Mouse (Mus musculus): ENCODE measurements around the gene Hsd17b13. TPM values are rescaled to one million over a fixed set of nuclear protein-coding genes. Genes with fewer than 3 reads are reported as not detected.
"Not testable (repeated sequence)": the region's sequence is repeated elsewhere in the genome, so short reads cannot be mapped to it uniquely, and the experiment has no call there.

Gene Hsd17b13
- 4.8 and 6.2 TPM in 2 replicates for polyA plus RNA-seq (2015; fragmentation: Nextera tagmentation; extraction: Ambion mirVana)

GRCm38 (mm10) chr5:103977297-103977696, at the start of gene Hsd17b13:
Hsd17b13 (minus strand) TSS chr5:103977410.
- Histone ChIP-seq H3K4me3 (replicated peaks) (no peak within 1 kb of the TSS), H3K36me3 (no peaks in the 10 kb centered on the region), H3K9me3 (no peaks in the 10 kb centered on the region), H3K4me2 (no peak within 1 kb of the TSS), H3K27me3 (replicated peaks) (no peaks in the 10 kb centered on the region), H3K27ac (no peak within 1 kb of the TSS), H3K4me1 (0 out of 2 replicates have a peak, but pooled peaks cover 2% of the 10 kb centered on the region), H3K9ac (no peak within 1 kb of the TSS)
- 68% methylated on average over 4 of the region's 4 CpGs for WGBS
- peak; percentile 34; the same call in 1 of the 2 replicates for ATAC-seq (ENCODE audit: insufficient read depth, low FRiP score, low read depth)

- 45% methylated on average over 17 of the region's 17 CpGs for WGBS
Observed at GRCm38 (mm10) chr5:104025245-104025854, 48.1 kb upstream of the Hsd17b13 start.

GRCm38 (mm10) chr5:104024762-104025161, 47.6 kb upstream of the Hsd17b13 start:
- no peaks in the 10 kb centered on the region for H3K27me3 ChIP-seq (replicated peaks)
- ATAC-seq (ENCODE audit: insufficient read depth, low FRiP score, low read depth): no peak
- H3K4me1 ChIP-seq: 0 out of 2 replicates have a peak, but pooled peaks cover 11% of the 10 kb centered on the region
- H3K9ac ChIP-seq: no peak overlapping the region
- no peak overlapping the region for H3K27ac ChIP-seq
- H3K4me2 ChIP-seq: no peak overlapping the region
- WGBS: 68% methylated on average over 11 of the region's 11 CpGs
- H3K9me3 ChIP-seq: no peaks in the 10 kb centered on the region
- no peaks in the 10 kb centered on the region for H3K36me3 ChIP-seq
- H3K4me3 ChIP-seq (replicated peaks): no peak overlapping the region

More at GRCm38 (mm10) chr5:104025245-104025854, 48.1 kb upstream of the Hsd17b13 start:
- Histone ChIP-seq H3K4me2 (no peak overlapping the region; the same call in 1 of the 2 replicates), H3K9me3 (no peaks in the 10 kb centered on the region), H3K4me3 (replicated peaks) (no peak overlapping the region), H3K27ac (no peak overlapping the region), H3K27me3 (replicated peaks) (no peaks in the 10 kb centered on the region), H3K9ac (no peak overlapping the region), H3K36me3 (no peaks in the 10 kb centered on the region), H3K4me1 (0 out of 2 replicates have a peak, but pooled peaks cover 8% of the 10 kb centered on the region)
- no peak for ATAC-seq (ENCODE audit: insufficient read depth, low FRiP score, low read depth)

- 0 out of 2 replicates have a peak, but pooled peaks cover 11% of the 10 kb centered on the region for H3K4me1 ChIP-seq
- not testable (repeated sequence) for H3K27me3 ChIP-seq (replicated peaks); H3K9ac ChIP-seq; H3K27ac ChIP-seq; H3K4me2 ChIP-seq; H3K36me3 ChIP-seq; ATAC-seq (ENCODE audit: insufficient read depth, low FRiP score, low read depth); H3K4me3 ChIP-seq (replicated peaks); H3K9me3 ChIP-seq
- WGBS: 76% methylated on average over 5 of the region's 5 CpGs
Observed at GRCm38 (mm10) chr5:104024193-104024592, 47.0 kb upstream of the Hsd17b13 start.

- H3K36me3 ChIP-seq: no peaks in the 10 kb centered on the region
- WGBS: 55% methylated on average over 8 of the region's 8 CpGs
- no peaks in the 10 kb centered on the region for H3K9me3 ChIP-seq
- no peak overlapping the region for H3K9ac ChIP-seq
- H3K4me3 ChIP-seq (replicated peaks): no peak overlapping the region
- H3K27ac ChIP-seq: no peak overlapping the region; the same call in 1 of the 2 replicates
- 0 out of 2 replicates have a peak overlapping the region, but pooled peaks have one; percentile 5 for H3K4me2 ChIP-seq
- 0 out of 2 replicates have a peak, but pooled peaks cover 11% of the 10 kb centered on the region for H3K4me1 ChIP-seq
- H3K27me3 ChIP-seq (replicated peaks): no peaks in the 10 kb centered on the region
- no peak for ATAC-seq (ENCODE audit: insufficient read depth, low FRiP score, low read depth)
Observed at GRCm38 (mm10) chr5:104023289-104024020, 46.2 kb upstream of the Hsd17b13 start.

GRCm38 (mm10) chr5:104022558-104022957, 45.3 kb upstream of the Hsd17b13 start:
- ATAC-seq (ENCODE audit: insufficient read depth, low FRiP score, low read depth): no peak
- no peaks in the 10 kb centered on the region for H3K27me3 ChIP-seq (replicated peaks)
- H3K4me2 ChIP-seq: peak overlapping the region; percentile 76
- H3K27ac ChIP-seq: peak overlapping the region; percentile 91; the same call in 1 of the 2 replicates
- 0 out of 2 replicates have a peak, but pooled peaks cover 11% of the 10 kb centered on the region for H3K4me1 ChIP-seq
- H3K36me3 ChIP-seq: no peaks in the 10 kb centered on the region
- H3K9ac ChIP-seq: no peak overlapping the region
- H3K9me3 ChIP-seq: no peaks in the 10 kb centered on the region
- WGBS: 41% methylated on average over 5 of the region's 5 CpGs
- peak overlapping the region; percentile 55; the same call in 1 of the 2 replicates for H3K4me3 ChIP-seq (replicated peaks)

GRCm38 (mm10) chr5:104021597-104022378, 44.6 kb upstream of the Hsd17b13 start, which contains the start of gene Hsd17b11:
Hsd17b11 (minus strand) TSS chr5:104021919.
- peak within 1 kb of the TSS; percentile 50 for H3K9ac ChIP-seq
- H3K9me3 ChIP-seq: no peaks in the 10 kb centered on the region
- peak; percentile 95 for ATAC-seq (ENCODE audit: insufficient read depth, low FRiP score, low read depth)
- H3K36me3 ChIP-seq: no peaks in the 10 kb centered on the region
- peak within 1 kb of the TSS; percentile 76 for H3K4me2 ChIP-seq
- peak within 1 kb of the TSS; percentile 91 for H3K27ac ChIP-seq
- 0 out of 2 replicates have a peak, but pooled peaks cover 11% of the 10 kb centered on the region for H3K4me1 ChIP-seq
- under 1% methylated on average over 31 of the region's 31 CpGs for WGBS
- H3K27me3 ChIP-seq (replicated peaks): no peaks in the 10 kb centered on the region
- H3K4me3 ChIP-seq (replicated peaks): peak within 1 kb of the TSS; percentile 55

- H3K36me3 ChIP-seq: no peaks in the 10 kb centered on the region; the same call in 1 of the 2 replicates
- no peak for ATAC-seq (ENCODE audit: insufficient read depth, low FRiP score, low read depth)
- H3K9ac ChIP-seq: no peak overlapping the region
- no peaks in the 10 kb centered on the region for H3K27me3 ChIP-seq (replicated peaks)
- H3K4me3 ChIP-seq (replicated peaks): no peak overlapping the region
- no peak overlapping the region for H3K4me2 ChIP-seq
- H3K4me1 ChIP-seq: no peaks in the 10 kb centered on the region
- peak overlapping the region; percentile 16; the same call in 1 of the 2 replicates for H3K27ac ChIP-seq
- H3K9me3 ChIP-seq: no peaks in the 10 kb centered on the region
Observed at GRCm38 (mm10) chr5:104011419-104011818, 34.2 kb upstream of the Hsd17b13 start.

GRCm38 (mm10) chr5:104010261-104010660, 33.1 kb upstream of the Hsd17b13 start:
- Histone ChIP-seq H3K27ac (no peak overlapping the region), H3K4me2 (no peak overlapping the region), H3K4me3 (replicated peaks) (no peak overlapping the region), H3K9ac (no peak overlapping the region), H3K27me3 (replicated peaks) (no peaks in the 10 kb centered on the region), H3K36me3 (no peaks in the 10 kb centered on the region), H3K4me1 (no peaks in the 10 kb centered on the region), H3K9me3 (no peaks in the 10 kb centered on the region)
- no peak for ATAC-seq (ENCODE audit: insufficient read depth, low FRiP score, low read depth)
- 54% methylated on average over 7 of the region's 7 CpGs for WGBS

- Histone ChIP-seq H3K9ac (no peak overlapping the region), H3K4me2 (no peak overlapping the region), H3K36me3 (no peaks in the 10 kb centered on the region), H3K4me3 (replicated peaks) (no peak overlapping the region), H3K27me3 (replicated peaks) (no peaks in the 10 kb centered on the region), H3K9me3 (no peaks in the 10 kb centered on the region), H3K27ac (no peak overlapping the region), H3K4me1 (no peaks in the 10 kb centered on the region)
- WGBS: 93% methylated on average over 3 of the region's 3 CpGs
- ATAC-seq (ENCODE audit: insufficient read depth, low FRiP score, low read depth): no peak
Observed at GRCm38 (mm10) chr5:104009421-104009820, 32.2 kb upstream of the Hsd17b13 start.

GRCm38 (mm10) chr5:104007801-104008200, 30.6 kb upstream of the Hsd17b13 start:
- no peak overlapping the region for H3K9ac ChIP-seq
- H3K27ac ChIP-seq: no peak overlapping the region
- 80% methylated on average over 5 of the region's 5 CpGs for WGBS
- H3K4me2 ChIP-seq: no peak overlapping the region
- no peaks in the 10 kb centered on the region for H3K4me1 ChIP-seq
- no peaks in the 10 kb centered on the region for H3K36me3 ChIP-seq
- ATAC-seq (ENCODE audit: insufficient read depth, low FRiP score, low read depth): no peak
- H3K9me3 ChIP-seq: no peaks in the 10 kb centered on the region
- H3K4me3 ChIP-seq (replicated peaks): no peak overlapping the region
- H3K27me3 ChIP-seq (replicated peaks): no peaks in the 10 kb centered on the region
